Mouse (Mus musculus) midbrain, embryonic 16.5 days (tissue): ENCODE results near the gene Thrap3. TPM values are rescaled to one million over a fixed set of nuclear protein-coding genes. Genes with fewer than 3 reads are reported as not detected.
"Not testable (repeated sequence)": the region's sequence is repeated elsewhere in the genome, so short reads cannot be mapped to it uniquely, and the experiment has no call there.

Experiments used
- ATAC-seq: fragments of 200-750 bp; cut with Nextera tagmentation; 2 replicates; pipeline ENCODE4 v1.8.0; 2017; ENCODE audit warnings: moderate TSS enrichment
- H3K27ac ChIP-seq: fragments of 300-500 bp; sonication (generic); 2 replicates; pipeline ENCODE4 v1.5.1; 2014; ENCODE audit warnings: mild to moderate bottlenecking, low read length, mixed read lengths
- H3K27me3 ChIP-seq: fragments of 300-500 bp; sonication (generic); 2 replicates; pipeline ENCODE4 v1.6.1; 2014; ENCODE audit warnings: low read depth, low read length, mixed read lengths; ENCODE audit not compliant: control insufficient read depth, insufficient read depth
- H3K36me3 ChIP-seq: fragments of 300-500 bp; sonication (generic); 2 replicates; pipeline ENCODE4 v1.6.1; 2014; ENCODE audit warnings: mild to moderate bottlenecking, low read length, moderate library complexity, mixed read lengths; ENCODE audit not compliant: control insufficient read depth, insufficient read depth
- H3K4me1 ChIP-seq: fragments of 300-500 bp; sonication (generic); 2 replicates; pipeline ENCODE4 v1.6.1; 2014; ENCODE audit warnings: mild to moderate bottlenecking, low read length, mixed read lengths; ENCODE audit not compliant: control insufficient read depth, insufficient read depth
- H3K4me2 ChIP-seq: fragments of 300-500 bp; sonication (generic); 2 replicates; pipeline ENCODE4 v1.6.1; 2014; ENCODE audit warnings: mild to moderate bottlenecking, low read length, mixed read lengths
- H3K4me3 ChIP-seq: fragments of 300-500 bp; sonication (generic); 2 replicates; pipeline ENCODE4 v1.5.1; 2014; ENCODE audit warnings: low read depth, mild to moderate bottlenecking, low read length, moderate library complexity, mixed read lengths
- H3K9ac ChIP-seq: fragments of 300-500 bp; sonication (generic); 2 replicates; pipeline ENCODE4 v1.6.1; 2014; ENCODE audit warnings: low read depth, low read length, mixed read lengths
- H3K9me3 ChIP-seq: fragments of 300-500 bp; sonication (generic); replicated peaks from 2 replicates; pipeline ENCODE4 v1.6.1; 2014; ENCODE audit warnings: mild to moderate bottlenecking, low read length, mixed read lengths; ENCODE audit not compliant: control insufficient read depth, poor library complexity, severe bottlenecking
- WGBS: fragments of 180-500 bp; shearing (Covaris S2); extraction: QIAGEN DNeasy Blood & Tissue Kit; methylation state at CpG from one replicate; pipeline ENCODE4 v1.1.7; 2014; 5-methylcytosine and 5-hydroxymethylcytosine counted together
- polyA plus RNA-seq: library from polyadenylated mRNA; unstranded; fragments of >200 nt; fragmentation: Nextera tagmentation; extraction: Ambion mirVana; gene quantifications from 2 replicates; pipeline ENCODE4 v1.2.1, GENCODE M21; 2015

Thrap3 gene
- polyA plus RNA-seq, 1 experiment from 2014 or later = 124 TPM

DNA sequence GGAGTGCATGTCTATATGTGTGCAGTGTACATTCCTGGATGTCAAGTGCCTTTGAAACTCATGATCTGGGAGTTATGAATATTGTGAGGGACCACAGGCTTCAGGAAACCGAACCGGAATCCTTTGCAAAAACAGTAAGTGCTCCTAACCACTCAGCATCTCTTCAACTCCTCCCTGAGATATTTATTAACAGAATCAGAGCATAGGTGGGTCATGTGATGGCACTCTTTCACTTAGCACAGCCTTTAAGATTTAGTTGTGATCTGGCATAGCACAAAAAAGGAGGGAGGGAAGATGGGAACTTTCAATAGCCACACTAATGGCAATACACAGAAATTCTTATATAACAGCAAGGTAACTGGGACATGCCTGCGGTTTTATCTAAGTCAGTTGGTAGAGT, 15.5 kb downstream of the Thrap3 start:
- WGBS = 94% methylated on average over 3 of the region's 3 CpGs

DNA sequence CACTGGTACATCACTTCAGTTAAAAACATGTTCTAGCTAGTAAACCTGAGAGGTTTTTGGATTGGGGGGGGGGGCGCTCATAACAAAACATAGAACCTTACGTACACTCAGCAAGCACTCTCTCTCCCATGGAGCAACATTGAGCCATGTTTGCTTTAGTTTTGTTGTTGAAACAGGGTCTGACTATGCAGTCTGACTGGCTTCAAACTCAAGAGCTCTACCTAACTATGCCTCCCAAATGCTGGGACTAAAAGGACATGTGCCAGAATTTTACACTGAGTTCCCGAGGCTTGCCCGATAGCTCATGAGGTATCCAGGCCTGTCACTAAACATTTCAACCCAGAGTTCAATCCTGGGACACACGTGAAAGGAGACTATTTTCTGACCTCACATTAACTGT, 19.5 kb downstream of the Thrap3 start:
- 88% methylated on average over 5 of the region's 5 CpGs for WGBS
- Histone ChIP-seq H3K36me3 (peaks cover 12% of the 10 kb centered on the region; the same call in 1 of the 2 replicates), H3K27me3 (no peaks in the 10 kb centered on the region), H3K27ac (no peak overlapping the region), H3K9ac (no peak overlapping the region), H3K4me3 (no peak overlapping the region), H3K4me2 (no peak overlapping the region), H3K9me3 (no peaks in the 10 kb centered on the region), H3K4me1 (no peaks in the 10 kb centered on the region; the same call in 1 of the 2 replicates)
- no peak for ATAC-seq

More for the DNA sequence above, 15.5 kb downstream of the Thrap3 start:
- Histone ChIP-seq H3K9me3 (no peaks in the 10 kb centered on the region), H3K4me2 (no peak overlapping the region), H3K9ac (no peak overlapping the region), H3K4me1 (no peaks in the 10 kb centered on the region; the same call in 1 of the 2 replicates), H3K27me3 (no peaks in the 10 kb centered on the region), H3K27ac (no peak overlapping the region), H3K4me3 (no peak overlapping the region), H3K36me3 (peaks cover 5% of the 10 kb centered on the region; the same call in 1 of the 2 replicates)
- ATAC-seq = no peak

DNA sequence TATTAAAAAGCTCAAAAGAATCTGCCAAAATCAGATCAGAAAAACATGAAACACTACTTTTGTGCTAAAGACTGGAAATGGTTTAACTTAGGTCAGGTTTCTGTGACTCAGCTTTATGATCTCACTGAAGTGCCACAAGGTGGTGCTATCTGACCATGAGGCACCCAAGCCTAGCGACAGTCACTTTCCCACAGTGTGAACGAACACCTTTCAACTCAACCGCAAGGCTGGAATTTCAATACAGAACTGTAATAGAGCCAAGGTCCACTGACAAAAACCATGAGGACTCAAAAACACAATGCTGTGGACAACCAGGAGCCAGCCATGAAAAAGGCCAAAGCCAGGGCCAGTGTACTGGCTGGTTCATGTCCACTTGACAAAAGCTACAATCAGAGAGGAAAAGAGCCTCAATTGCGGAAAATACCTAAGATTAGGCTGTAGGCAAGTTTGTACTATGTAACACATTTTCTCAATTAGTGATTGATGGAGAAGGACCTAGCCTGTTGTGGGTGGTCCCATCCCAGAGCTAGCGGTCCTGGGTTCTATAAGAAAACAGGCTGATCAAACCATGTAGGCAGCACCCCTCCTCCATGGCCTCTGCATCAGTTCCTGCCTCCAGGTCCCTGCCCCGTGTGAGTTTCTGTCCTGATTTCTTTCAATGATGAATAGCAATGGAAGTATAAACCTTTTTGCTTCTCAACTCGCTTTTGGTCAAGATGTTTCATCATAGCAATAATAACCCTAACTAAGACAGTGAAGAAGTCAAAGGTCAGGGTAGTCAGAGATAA, 21.2 kb downstream of the Thrap3 start:
- ATAC-seq = no peak
- Histone ChIP-seq H3K9me3 (no peaks in the 10 kb centered on the region), H3K4me3 (no peak overlapping the region), H3K9ac (no peak overlapping the region), H3K27ac (no peak overlapping the region), H3K4me1 (no peaks in the 10 kb centered on the region), H3K4me2 (no peak overlapping the region), H3K27me3 (no peaks in the 10 kb centered on the region), H3K36me3 (peaks cover 21% of the 10 kb centered on the region)
- WGBS = 58% methylated on average over 7 of the region's 7 CpGs

- not testable (repeated sequence) for H3K4me1 ChIP-seq, ATAC-seq, H3K4me2 ChIP-seq, H3K4me3 ChIP-seq, H3K27me3 ChIP-seq, H3K9me3 ChIP-seq, H3K27ac ChIP-seq, H3K9ac ChIP-seq
- 94% methylated on average over 7 of the region's 7 CpGs for WGBS
- peaks cover 36% of the 10 kb centered on the region for H3K36me3 ChIP-seq
These were observed 26.6 kb downstream of the Thrap3 start for GRCm38 (mm10) chr4:126175980-126176379.

DNA sequence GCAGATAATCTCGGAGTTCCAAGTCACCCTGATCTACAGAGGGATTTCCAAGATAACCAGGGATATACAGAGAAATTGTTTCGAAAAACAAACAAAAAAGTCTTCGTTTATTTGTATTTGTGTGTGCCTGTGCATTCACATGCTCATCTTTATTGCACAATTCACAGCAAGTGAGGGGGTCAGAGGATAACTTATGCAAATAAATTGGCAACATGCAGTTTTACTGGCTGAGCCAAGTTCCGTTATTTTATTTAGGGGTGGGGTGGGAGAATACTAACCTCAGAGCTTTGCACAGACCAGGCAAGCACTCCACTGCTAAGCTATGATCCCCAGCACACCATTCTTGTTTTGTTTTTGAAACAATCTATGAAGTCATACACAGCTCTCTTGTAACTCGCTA, 28.8 kb downstream of the Thrap3 start:
- 93% methylated on average over 5 of the region's 5 CpGs for WGBS
- peaks cover 43% of the 10 kb centered on the region for H3K36me3 ChIP-seq
- no peak for ATAC-seq

GRCm38 (mm10) chr4:126170737-126171136, 31.8 kb downstream of the Thrap3 start:
- not testable (repeated sequence) for H3K9me3 ChIP-seq, H3K4me2 ChIP-seq, H3K9ac ChIP-seq, ATAC-seq, H3K4me1 ChIP-seq, H3K27me3 ChIP-seq, H3K27ac ChIP-seq, H3K4me3 ChIP-seq
- whole genome bisulfite sequencing = 94% methylated on average over 5 of the region's 5 CpGs
- peaks cover 38% of the 10 kb centered on the region for H3K36me3 ChIP-seq

More for the DNA sequence above, 28.8 kb downstream of the Thrap3 start:
- no peak overlapping the region for H3K4me3 ChIP-seq
- no peak overlapping the region for H3K9ac ChIP-seq
- H3K4me1 ChIP-seq = no peaks in the 10 kb centered on the region
- H3K27me3 ChIP-seq = no peaks in the 10 kb centered on the region
- H3K27ac ChIP-seq = no peak overlapping the region
- H3K4me2 ChIP-seq = no peak overlapping the region
- H3K9me3 ChIP-seq = no peaks in the 10 kb centered on the region

GRCm38 (mm10) chr4:126168851-126169250, 33.7 kb downstream of the Thrap3 start:
- ATAC-seq = no peak
- H3K4me3 ChIP-seq = no peak overlapping the region
- WGBS = 92% methylated on average over 6 of the region's 6 CpGs
- peaks cover 34% of the 10 kb centered on the region for H3K36me3 ChIP-seq
- H3K27ac ChIP-seq = no peak overlapping the region
- no peak overlapping the region for H3K4me2 ChIP-seq
- no peak overlapping the region for H3K9ac ChIP-seq
- H3K4me1 ChIP-seq = no peaks in the 10 kb centered on the region
- no peaks in the 10 kb centered on the region for H3K27me3 ChIP-seq
- H3K9me3 ChIP-seq = no peaks in the 10 kb centered on the region

GRCm38 (mm10) chr4:126166084-126166483, 36.5 kb downstream of the Thrap3 start:
- WGBS = 90% methylated on average over 3 of the region's 3 CpGs
- peaks cover 24% of the 10 kb centered on the region for H3K36me3 ChIP-seq
- H3K9ac ChIP-seq = no peak overlapping the region

GRCm38 (mm10) chr4:126165092-126165491, 37.5 kb downstream of the Thrap3 start:
- H3K9me3 ChIP-seq, ATAC-seq, H3K4me2 ChIP-seq, H3K27me3 ChIP-seq, H3K27ac ChIP-seq, H3K4me3 ChIP-seq, H3K9ac ChIP-seq, H3K4me1 ChIP-seq: not testable (repeated sequence)
- H3K36me3 ChIP-seq = peaks cover 17% of the 10 kb centered on the region
- WGBS = 69% methylated on average over 8 of the region's 10 CpGs

More at GRCm38 (mm10) chr4:126166084-126166483, 36.5 kb downstream of the Thrap3 start:
- ATAC-seq = no peak
- Histone ChIP-seq H3K27ac (no peak overlapping the region), H3K9me3 (no peaks in the 10 kb centered on the region), H3K4me3 (no peak overlapping the region), H3K4me1 (peaks cover 6% of the 10 kb centered on the region; the same call in 1 of the 2 replicates), H3K27me3 (no peaks in the 10 kb centered on the region), H3K4me2 (no peak overlapping the region)
